Mouse (Mus musculus) heart, embryonic 14.5 days (tissue): ENCODE results near the gene Gm7075. TPM values are rescaled to one million over a fixed set of nuclear protein-coding genes. Genes with fewer than 3 reads are reported as not detected.

Experiments
- ATAC-seq: fragments of 200-750 bp; cut with Nextera tagmentation; 2 replicates; pipeline ENCODE4 v1.8.0; 2017; ENCODE audit warnings: low read depth, moderate TSS enrichment; ENCODE audit not compliant: insufficient number of reproducible peaks, insufficient read depth, low FRiP score
- H3K27ac ChIP-seq, 2 experiments: fragments of 200-500 bp in 1 of 2; fragments of 300-500 bp in 1 of 2; sonication (generic) in 1 of 2; replicated peaks in 1 of 2; 2 replicates each; pipeline ENCODE4 v1.5.1; 2012 to 2014; ENCODE audit warnings: low read depth in 2 of 2, low read length in 2 of 2, control low read depth in 1 of 2, mild to moderate bottlenecking in 1 of 2, mixed read lengths in 1 of 2; ENCODE audit not compliant: control insufficient read depth in 1 of 2, insufficient read depth in 1 of 2
- H3K27me3 ChIP-seq: fragments of 300-500 bp; sonication (generic); 2 replicates; pipeline ENCODE4 v1.6.1; 2014; ENCODE audit warnings: mild to moderate bottlenecking, low read length, control low read depth; ENCODE audit not compliant: control insufficient read depth, insufficient read depth
- H3K36me3 ChIP-seq: fragments of 300-500 bp; sonication (generic); 2 replicates; pipeline ENCODE4 v1.6.1; 2014; ENCODE audit warnings: mild to moderate bottlenecking, control low read depth, low read length, mixed read lengths; ENCODE audit not compliant: control insufficient read depth, insufficient read depth
- H3K4me1 ChIP-seq, 2 experiments: fragments of 200-500 bp in 1 of 2; fragments of 300-500 bp in 1 of 2; sonication (generic) in 1 of 2; 2 replicates each; pipeline ENCODE4 v1.6.1; 2012 to 2014; ENCODE audit warnings: low read length in 2 of 2, control low read depth in 1 of 2, mixed read lengths in 1 of 2; ENCODE audit not compliant: control insufficient read depth in 2 of 2, insufficient read depth in 2 of 2
- H3K4me2 ChIP-seq: fragments of 300-500 bp; sonication (generic); 2 replicates; pipeline ENCODE4 v1.6.1; 2014; ENCODE audit warnings: mild to moderate bottlenecking, low read length
- H3K4me3 ChIP-seq, 2 experiments: fragments of 200-500 bp in 1 of 2; fragments of 300-500 bp in 1 of 2; sonication (generic) in 1 of 2; 2 replicates each; pipeline ENCODE4 v1.5.1; 2012 to 2014; ENCODE audit warnings: low read length in 2 of 2, mild to moderate bottlenecking in 2 of 2, control low read depth in 1 of 2, low read depth in 1 of 2, moderate library complexity in 1 of 2; ENCODE audit not compliant: control insufficient read depth in 1 of 2, insufficient read depth in 1 of 2
- H3K9ac ChIP-seq: fragments of 300-500 bp; sonication (generic); 2 replicates; pipeline ENCODE4 v1.6.1; 2014; ENCODE audit warnings: mild to moderate bottlenecking, low read length
- H3K9me3 ChIP-seq: fragments of 300-500 bp; sonication (generic); 2 replicates; pipeline ENCODE4 v1.6.1; 2016; ENCODE audit warnings: low read length, control low read depth; ENCODE audit not compliant: control insufficient read depth
- WGBS: fragments of 180-500 bp; shearing (Covaris S2); extraction: QIAGEN DNeasy Blood & Tissue Kit; methylation state at CpG from one replicate; pipeline ENCODE4 v1.1.7; 2014; 5-methylcytosine and 5-hydroxymethylcytosine counted together
- polyA plus RNA-seq: library from polyadenylated mRNA; unstranded; fragments of >200 nt; fragmentation: Nextera tagmentation; extraction: Ambion mirVana; gene quantifications from 2 replicates; pipeline ENCODE4 v1.2.1, GENCODE M21; 2014

Gene Gm7075
- polyA plus RNA-seq, 1 experiment from 2014 or later = not detected

DNA sequence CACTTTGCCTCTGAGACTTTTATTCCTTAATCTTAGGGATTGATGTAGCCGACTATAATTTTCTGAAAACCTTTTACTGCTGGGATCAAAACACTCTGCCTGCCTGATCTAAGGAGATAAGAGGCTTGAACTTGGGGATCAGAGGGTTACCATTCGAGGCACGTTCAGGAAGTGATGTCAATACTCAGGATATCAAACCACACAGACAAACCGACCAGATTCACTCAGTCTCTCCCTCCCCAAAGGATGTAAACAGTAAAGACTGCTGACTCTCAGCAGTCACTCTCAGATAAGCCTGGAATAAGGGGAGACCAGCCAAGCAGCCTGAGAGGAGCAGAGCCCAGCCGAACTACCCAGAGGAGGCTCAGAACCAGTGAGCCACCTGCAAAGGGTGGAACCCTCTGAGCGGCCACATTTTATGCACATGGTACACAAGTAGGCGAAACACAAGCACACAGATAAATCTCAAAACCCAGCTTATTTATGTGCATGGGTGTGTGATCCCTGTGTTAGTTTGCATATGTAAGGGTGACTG is 18.2 kb upstream of the Gm7075 start:
- Histone ChIP-seq H3K36me3 (no peaks in the 10 kb centered on the region), H3K4me2 (no peak overlapping the region), H3K4me1 (no peaks in the 10 kb centered on the region), H3K9ac (no peak overlapping the region), H3K27ac (no peak overlapping the region), H3K4me3 (no peak overlapping the region), H3K27me3 (no peaks in the 10 kb centered on the region), H3K9me3 (no peaks in the 10 kb centered on the region)
- ATAC-seq = no peak
- 53% methylated on average over 7 of the region's 7 CpGs for WGBS

GRCm38 (mm10) chr10:63438736-63439262 is 17.2 kb upstream of the Gm7075 start:
- H3K9me3 ChIP-seq = no peaks in the 10 kb centered on the region
- H3K9ac ChIP-seq = no peak overlapping the region
- no peak for ATAC-seq
- H3K27me3 ChIP-seq = no peaks in the 10 kb centered on the region
- H3K4me3 ChIP-seq = no peak overlapping the region
- H3K27ac ChIP-seq = no peak overlapping the region
- H3K4me1 ChIP-seq = no peaks in the 10 kb centered on the region
- no peak overlapping the region for H3K4me2 ChIP-seq
- no peaks in the 10 kb centered on the region for H3K36me3 ChIP-seq

DNA sequence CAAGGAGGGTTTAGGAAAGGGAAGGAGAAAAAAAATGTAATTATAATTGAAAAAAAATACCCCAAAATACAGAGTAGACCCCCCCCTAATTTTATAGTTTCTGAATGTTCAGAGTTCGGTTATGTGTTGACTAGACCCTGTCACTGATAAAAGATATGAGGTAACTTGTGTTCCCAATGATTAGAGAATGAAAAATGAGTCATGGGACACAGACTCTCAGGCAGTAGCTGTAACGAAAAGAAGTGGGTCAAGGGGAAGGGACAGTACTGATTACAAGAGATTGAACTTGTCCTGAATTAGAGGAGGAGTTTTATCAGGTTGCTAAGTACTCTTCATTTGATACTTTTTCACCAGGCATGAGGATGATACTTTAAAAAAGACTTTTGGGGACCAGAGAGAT is 11.3 kb upstream of the Gm7075 start:
- ATAC-seq = no peak
- H3K4me3 ChIP-seq = no peak overlapping the region
- 38% methylated on average over 2 of the region's 2 CpGs for WGBS
- H3K4me2 ChIP-seq = no peak overlapping the region
- H3K27me3 ChIP-seq = no peaks in the 10 kb centered on the region
- no peaks in the 10 kb centered on the region for H3K9me3 ChIP-seq
- no peak overlapping the region for H3K27ac ChIP-seq
- H3K4me1 ChIP-seq = peaks cover 0 to 2% of the 10 kb centered on the region in 2 experiments; a peak in 1 of 4 replicates
- no peaks in the 10 kb centered on the region for H3K36me3 ChIP-seq
- H3K9ac ChIP-seq = no peak overlapping the region

GRCm38 (mm10) chr10:63432099-63432498 is 10.5 kb upstream of the Gm7075 start:
- Histone ChIP-seq H3K4me3 (no peak overlapping the region), H3K9me3 (no peaks in the 10 kb centered on the region), H3K9ac (no peak overlapping the region), H3K27me3 (no peaks in the 10 kb centered on the region), H3K36me3 (no peaks in the 10 kb centered on the region), H3K4me2 (no peak overlapping the region), H3K4me1 (peaks cover 0 to 2% of the 10 kb centered on the region in 2 experiments; a peak in 1 of 4 replicates), H3K27ac (no peak overlapping the region)
- WGBS = 89% methylated on average over 8 of the region's 8 CpGs
- no peak for ATAC-seq

- Histone ChIP-seq H3K27me3 (no peaks in the 10 kb centered on the region), H3K4me1 (peaks cover 0 to 2% of the 10 kb centered on the region in 2 experiments; a peak in 1 of 4 replicates), H3K4me3 (no peak overlapping the region), H3K27ac (no peak overlapping the region), H3K9me3 (no peaks in the 10 kb centered on the region), H3K4me2 (no peak overlapping the region), H3K9ac (no peak overlapping the region), H3K36me3 (no peaks in the 10 kb centered on the region)
- ATAC-seq = no peak
- WGBS = 87% methylated on average over 7 of the region's 7 CpGs
Observed at GRCm38 (mm10) chr10:63431221-63431736, 9.7 kb upstream of the Gm7075 start.

GRCm38 (mm10) chr10:63429785-63430305 is 8.3 kb upstream of the Gm7075 start, which contains the start of gene Ctnna3:
TSS of gene Ctnna3 (plus strand) at chr10:63430098.
- peaks cover 0 to 2% of the 10 kb centered on the region in 2 experiments; a peak in 1 of 4 replicates for H3K4me1 ChIP-seq
- peak within 1 kb of the TSS; percentile 74 for H3K4me2 ChIP-seq
- H3K36me3 ChIP-seq = no peaks in the 10 kb centered on the region
- no peaks in the 10 kb centered on the region for H3K27me3 ChIP-seq
- H3K4me3 ChIP-seq = peak within 1 kb of the TSS; percentile 70 to 72
- ATAC-seq = peak; percentile 94
- WGBS = under 1% methylated on average over 55 of the region's 55 CpGs
- peak within 1 kb of the TSS; percentile 74 to 88 for H3K27ac ChIP-seq
- peak within 1 kb of the TSS; percentile 88 for H3K9ac ChIP-seq
- H3K9me3 ChIP-seq = no peaks in the 10 kb centered on the region

GRCm38 (mm10) chr10:63429380-63429779 is 7.8 kb upstream of the Gm7075 start:
- H3K9me3 ChIP-seq = no peaks in the 10 kb centered on the region
- H3K4me1 ChIP-seq = peaks cover 0 to 2% of the 10 kb centered on the region in 2 experiments; a peak in 1 of 4 replicates
- peak overlapping the region; percentile 74 for H3K4me2 ChIP-seq
- H3K4me3 ChIP-seq = peak overlapping the region; percentile 70 to 72
- peak overlapping the region; percentile 88 for H3K9ac ChIP-seq
- no peaks in the 10 kb centered on the region for H3K36me3 ChIP-seq
- H3K27me3 ChIP-seq = no peaks in the 10 kb centered on the region
- peak; percentile 92 for ATAC-seq
- WGBS = under 1% methylated on average over 34 of the region's 34 CpGs
- H3K27ac ChIP-seq = peak overlapping the region; percentile 74 to 88
